13 mouse cellular contexts compared by ENCODE assay signal in the genomic region with DNA sequence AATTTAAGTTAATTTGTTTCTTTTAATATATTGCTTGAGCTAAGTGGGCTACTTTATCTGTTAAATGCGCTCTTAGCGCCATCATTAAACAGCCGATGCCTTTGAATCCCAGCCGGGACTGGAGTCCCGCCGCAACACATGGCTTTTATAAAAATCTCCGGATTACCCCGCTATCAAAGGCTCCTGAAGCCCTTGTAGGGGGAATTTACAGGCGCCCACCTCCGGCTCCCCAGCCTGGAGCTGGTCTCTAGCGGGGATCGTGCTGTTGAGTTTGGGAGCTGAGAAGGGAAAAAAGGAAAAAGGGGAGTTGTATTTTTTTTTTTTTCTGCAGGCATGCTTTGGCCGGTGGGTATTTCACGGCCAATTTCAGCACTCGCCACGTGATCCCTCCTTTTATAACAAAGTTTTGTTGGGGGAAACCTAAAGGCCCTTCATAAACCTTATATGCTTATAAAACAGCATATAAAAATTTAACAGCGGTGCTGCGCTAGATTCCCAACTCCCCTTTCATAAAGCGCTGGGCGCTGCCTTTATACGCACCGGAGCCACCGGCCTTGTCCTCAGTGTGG. TPM values are rescaled to one million over a fixed set of nuclear protein-coding genes. Genes with fewer than 3 reads are reported as not detected.
DNase-seq lines count a peak whose midpoint lies in the region; ATAC-seq and TF ChIP-seq lines count a peak whose summit lies in the region.
"Had no signal": no experiment of that assay in that cellular context is flagged by ENCODE, and none has a peak within 500 bp of the region (broad histone marks: within the 10 kb centered on the region; RNA-seq: fewer than 3 reads in every experiment).

No protein-coding gene starts in this region.

- 0 out of 2 replicates have a peak, but pooled peaks cover 3% of the 10 kb centered on the region for H3K4me1 ChIP-seq in forebrain, embryonic 11.5 days (replicated peaks; ENCODE audit: control insufficient read depth, insufficient read depth, low read length)
- 0 out of 2 replicates have a peak, but pooled peaks cover 3% of the 10 kb centered on the region for H3K4me1 ChIP-seq in forebrain, embryonic 15.5 days
- peaks cover 56% of the 10 kb centered on the region for H3K4me1 ChIP-seq in kidney, embryonic 15.5 days
- H3K4me1 ChIP-seq in heart, postnatal 0 days (ENCODE audit: control insufficient read depth, insufficient read depth): 0 out of 2 replicates have a peak, but pooled peaks cover 3% of the 10 kb centered on the region

- H3K9me3 ChIP-seq in forebrain, embryonic 11.5 days (ENCODE audit: control insufficient read depth, low read length): no peaks in the 10 kb centered on the region
- H3K9me3 ChIP-seq in forebrain, embryonic 15.5 days: no peaks in the 10 kb centered on the region
- H3K9me3 ChIP-seq in kidney, embryonic 15.5 days (replicated peaks): no peaks in the 10 kb centered on the region
- no peaks in the 10 kb centered on the region for H3K9me3 ChIP-seq in heart, postnatal 0 days (replicated peaks; ENCODE audit: control insufficient read depth, low read length)

- DNase-seq in forebrain, embryonic 11.5 days (ENCODE audit: low spot score): peak; percentile 49
- DNase-seq in kidney, adult 9 months: no peak
- no peak for DNase-seq in heart, postnatal 0 days (ENCODE audit: low spot score)
- no peak for DNase-seq in ovary, postnatal 10 days (ENCODE audit: low spot score)
- no peak for DNase-seq in adrenal gland, adult 2 months
- DNase-seq: adrenal gland, adult 8-10 months; cerebellum, adult 11-12 months had no signal

- ATAC-seq in forebrain, embryonic 11.5 days (replicated peaks; ENCODE audit: low FRiP score): no peak
- ATAC-seq in forebrain, embryonic 15.5 days (replicated peaks): no peak
- ATAC-seq in kidney, embryonic 15.5 days (replicated peaks; ENCODE audit: low FRiP score): no peak
- no peak for ATAC-seq in heart, postnatal 0 days (ENCODE audit: insufficient read depth, low read depth)
- ATAC-seq: inflammation-experienced regulatory T-cells, adult 6 months had no signal

- no peak overlapping the region for H3K4me2 ChIP-seq in forebrain, embryonic 11.5 days (ENCODE audit: low read depth, low read length, severe bottlenecking)
- no peak overlapping the region for H3K4me2 ChIP-seq in forebrain, embryonic 15.5 days (replicated peaks)
- H3K4me2 ChIP-seq in kidney, embryonic 15.5 days: peak overlapping the region; percentile 74
- 0 out of 2 replicates have a peak overlapping the region, but pooled peaks have one; percentile 17 for H3K4me2 ChIP-seq in heart, postnatal 0 days (ENCODE audit: low read depth, low read length)
- peak overlapping the region; percentile 86 for H3K4me2 ChIP-seq in myocyte (ENCODE audit: low read depth)

- H3K36me3 ChIP-seq in forebrain, embryonic 11.5 days (ENCODE audit: control insufficient read depth, insufficient read depth, low read length): no peaks in the 10 kb centered on the region
- no peaks in the 10 kb centered on the region for H3K36me3 ChIP-seq in forebrain, embryonic 15.5 days
- H3K36me3 ChIP-seq in kidney, embryonic 15.5 days: no peaks in the 10 kb centered on the region
- H3K36me3 ChIP-seq in heart, postnatal 0 days (replicated peaks; ENCODE audit: control insufficient read depth, insufficient read depth, low read length): no peaks in the 10 kb centered on the region
- no peaks in the 10 kb centered on the region for H3K36me3 ChIP-seq in myocyte (ENCODE audit: control insufficient read depth, insufficient read depth)

- no peak overlapping the region for H3K9ac ChIP-seq in forebrain, embryonic 11.5 days (ENCODE audit: low read length)
- H3K9ac ChIP-seq in forebrain, embryonic 15.5 days (replicated peaks): no peak overlapping the region
- H3K9ac ChIP-seq in kidney, embryonic 15.5 days: peak overlapping the region; percentile 81
- H3K9ac ChIP-seq in heart, postnatal 0 days (replicated peaks; ENCODE audit: low read depth, low read length): no peak overlapping the region

- H3K27ac ChIP-seq in forebrain, embryonic 11.5 days (ENCODE audit: low read depth, low read length): no peak overlapping the region
- H3K27ac ChIP-seq in forebrain, embryonic 15.5 days (replicated peaks): no peak overlapping the region
- H3K27ac ChIP-seq in kidney, embryonic 15.5 days: peak overlapping the region; percentile 95
- H3K27ac ChIP-seq in heart, postnatal 0 days (ENCODE audit: low read depth): no peak overlapping the region

- under 1% methylated on average over 23 of the region's 23 CpGs for WGBS in forebrain, embryonic 11.5 days
- WGBS in forebrain, embryonic 15.5 days: 3% methylated on average over 23 of the region's 23 CpGs
- WGBS in kidney, embryonic 15.5 days: 2% methylated on average over 23 of the region's 23 CpGs
- WGBS in heart, postnatal 0 days: 2% methylated on average over 23 of the region's 23 CpGs

- peak; percentile 7 for TF ChIP-seq POLR2A in myocyte (IDR thresholded peaks at IDR 0.05; ENCODE audit: insufficient read length, low read depth)

- peaks cover 43% of the 10 kb centered on the region for H3K79me2 ChIP-seq in myocyte (ENCODE audit: control insufficient read depth, insufficient read depth)

- peaks cover 99% of the 10 kb centered on the region for H3K27me3 ChIP-seq in forebrain, embryonic 11.5 days (ENCODE audit: control insufficient read depth, insufficient read depth, low read length)
- H3K27me3 ChIP-seq in forebrain, embryonic 15.5 days: peaks cover 99% of the 10 kb centered on the region
- H3K27me3 ChIP-seq in kidney, embryonic 15.5 days: peaks cover 34% of the 10 kb centered on the region
- peaks cover 100% of the 10 kb centered on the region for H3K27me3 ChIP-seq in heart, postnatal 0 days (ENCODE audit: control insufficient read depth, insufficient read depth, low read length)
- no peaks in the 10 kb centered on the region for H3K27me3 ChIP-seq in myocyte (ENCODE audit: control insufficient read depth, insufficient read depth, insufficient read length)

- H3ac ChIP-seq in myocyte (ENCODE audit: control insufficient read depth, insufficient read length): peak overlapping the region; percentile 73

- no peak overlapping the region for H3K4me3 ChIP-seq in forebrain, embryonic 11.5 days (ENCODE audit: low read depth, low read length)
- no peak overlapping the region for H3K4me3 ChIP-seq in forebrain, embryonic 15.5 days
- H3K4me3 ChIP-seq in kidney, embryonic 15.5 days (replicated peaks): peak overlapping the region; percentile 74
- H3K4me3 ChIP-seq in heart, postnatal 0 days (ENCODE audit: low read depth, low read length): peak overlapping the region; percentile 12
- peak overlapping the region; percentile 90 for H3K4me3 ChIP-seq in myocyte

- TF ChIP-seq EP300 in heart, postnatal 0 days (IDR thresholded peaks at IDR 0.05; ENCODE audit: low read depth): no peak

- TF ChIP-seq CTCF in heart, postnatal 0 days (IDR thresholded peaks at IDR 0.05; ENCODE audit: low read depth): no peak

RNA-seq across cellular contexts. Expression of a gene that starts 1.1 kb away (rescaled TPM):
- not detected in 2 replicates for polyA plus RNA-seq in forebrain, embryonic 11.5 days (2014; fragmentation: Nextera tagmentation; extraction: Ambion mirVana)
- polyA plus RNA-seq in forebrain, embryonic 15.5 days (2015; fragmentation: Nextera tagmentation; extraction: Ambion mirVana): not detected in 2 replicates
- polyA plus RNA-seq in kidney, embryonic 15.5 days (2015; fragmentation: Nextera tagmentation; extraction: Ambion mirVana): 34.3 and 34.8 TPM in 2 replicates
- total RNA-seq in heart, postnatal 0 days (2014; rRNA removed; ENCODE audit: low replicate concordance): 0.11 TPM in 1 of 2 replicates, not detected in the other
- polyA plus RNA-seq in heart, postnatal 0 days (2015; fragmentation: Nextera tagmentation; extraction: Ambion mirVana): not detected in 2 replicates
- polyA plus RNA-seq in myocyte (2012; fragmentation: generic; extraction: Trizol): 10.9 TPM
- total RNA-seq in adrenal gland, adult 2 months (2021): not detected
- not detected in 2 replicates for polyA plus RNA-seq in adrenal gland, adult 2 months (2012; rRNA removed)
- total RNA-seq: adrenal gland, adult 8-10 months; left cerebral cortex, postnatal 10 days; neutrophil, adult 5-6 weeks had no signal
- polyA plus RNA-seq: inflammation-experienced regulatory T-cells, adult 6 months had no signal

RNA-seq across cellular contexts. Expression of a gene that starts 3.9 kb away (rescaled TPM):
- polyA plus RNA-seq in forebrain, embryonic 11.5 days (2014; fragmentation: Nextera tagmentation; extraction: Ambion mirVana): not detected in 2 replicates
- polyA plus RNA-seq in forebrain, embryonic 15.5 days (2015; fragmentation: Nextera tagmentation; extraction: Ambion mirVana): not detected in 2 replicates
- 157 and 172 TPM in 2 replicates for polyA plus RNA-seq in kidney, embryonic 15.5 days (2015; fragmentation: Nextera tagmentation; extraction: Ambion mirVana)
- 5.0 TPM in 1 of 2 replicates, not detected in the other for total RNA-seq in heart, postnatal 0 days (2014; rRNA removed; ENCODE audit: low replicate concordance)
- not detected in 2 replicates for polyA plus RNA-seq in heart, postnatal 0 days (2015; fragmentation: Nextera tagmentation; extraction: Ambion mirVana)
- 15.8 TPM for polyA plus RNA-seq in myocyte (2012; fragmentation: generic; extraction: Trizol)
- not detected for total RNA-seq in adrenal gland, adult 2 months (2021)
- 0.22 TPM in 1 of 2 replicates, not detected in the other for polyA plus RNA-seq in adrenal gland, adult 2 months (2012; rRNA removed)
- total RNA-seq: left cerebral cortex, postnatal 10 days; neutrophil, adult 5-6 weeks had no signal
- polyA plus RNA-seq: inflammation-experienced regulatory T-cells, adult 6 months had no signal

RNA-seq across cellular contexts. Expression of a gene that starts 13.7 kb away (rescaled TPM):
- not detected in 2 replicates for polyA plus RNA-seq in forebrain, embryonic 11.5 days (2014; fragmentation: Nextera tagmentation; extraction: Ambion mirVana)
- not detected in 2 replicates for polyA plus RNA-seq in forebrain, embryonic 15.5 days (2015; fragmentation: Nextera tagmentation; extraction: Ambion mirVana)
- 53.4 and 65.1 TPM in 2 replicates for polyA plus RNA-seq in kidney, embryonic 15.5 days (2015; fragmentation: Nextera tagmentation; extraction: Ambion mirVana)
- total RNA-seq in heart, postnatal 0 days (2014; rRNA removed; ENCODE audit: low replicate concordance): 0.19 TPM in 1 of 2 replicates, not detected in the other
- polyA plus RNA-seq in heart, postnatal 0 days (2015; fragmentation: Nextera tagmentation; extraction: Ambion mirVana): not detected in 2 replicates
- polyA plus RNA-seq in myocyte (2012; fragmentation: generic; extraction: Trizol): 17.7 TPM
- 1 to 10 TPM in 1 of 2 experiments, under 1 TPM in 1; 0.75 to 1.6 TPM for total RNA-seq in adrenal gland, adult 2 months (2021)
- polyA plus RNA-seq in adrenal gland, adult 2 months (2012; rRNA removed): 1.7 and 3.8 TPM in 2 replicates
- total RNA-seq: left cerebral cortex, postnatal 10 days; neutrophil, adult 5-6 weeks had no signal

RNA-seq across cellular contexts. Expression of a gene that starts 16.1 kb away (rescaled TPM):
- not detected in 2 replicates for polyA plus RNA-seq in forebrain, embryonic 11.5 days (2014; fragmentation: Nextera tagmentation; extraction: Ambion mirVana)
- polyA plus RNA-seq in forebrain, embryonic 15.5 days (2015; fragmentation: Nextera tagmentation; extraction: Ambion mirVana): not detected in 2 replicates
- 0.13 and 0.43 TPM in 2 replicates for polyA plus RNA-seq in kidney, embryonic 15.5 days (2015; fragmentation: Nextera tagmentation; extraction: Ambion mirVana)
- total RNA-seq in heart, postnatal 0 days (2014; rRNA removed; ENCODE audit: low replicate concordance): not detected in 2 replicates
- not detected in 2 replicates for polyA plus RNA-seq in heart, postnatal 0 days (2015; fragmentation: Nextera tagmentation; extraction: Ambion mirVana)
- 0.72 TPM for polyA plus RNA-seq in myocyte (2012; fragmentation: generic; extraction: Trizol)
- total RNA-seq in adrenal gland, adult 2 months (2021): not detected
- not detected in 2 replicates for polyA plus RNA-seq in adrenal gland, adult 2 months (2012; rRNA removed)
- total RNA-seq: adrenal gland, adult 8-10 months; left cerebral cortex, postnatal 10 days; neutrophil, adult 5-6 weeks had no signal
- polyA plus RNA-seq: inflammation-experienced regulatory T-cells, adult 6 months had no signal

RNA-seq across cellular contexts. Expression of a gene that starts 22.9 kb away (rescaled TPM):
- polyA plus RNA-seq in forebrain, embryonic 11.5 days (2014; fragmentation: Nextera tagmentation; extraction: Ambion mirVana): not detected in 2 replicates
- polyA plus RNA-seq in forebrain, embryonic 15.5 days (2015; fragmentation: Nextera tagmentation; extraction: Ambion mirVana): not detected in 2 replicates
- polyA plus RNA-seq in kidney, embryonic 15.5 days (2015; fragmentation: Nextera tagmentation; extraction: Ambion mirVana): 26.7 and 27.2 TPM in 2 replicates
- not detected in 2 replicates for total RNA-seq in heart, postnatal 0 days (2014; rRNA removed; ENCODE audit: low replicate concordance)
- 0.07 and 0.38 TPM in 2 replicates for polyA plus RNA-seq in heart, postnatal 0 days (2015; fragmentation: Nextera tagmentation; extraction: Ambion mirVana)
- polyA plus RNA-seq in myocyte (2012; fragmentation: generic; extraction: Trizol): 11.9 TPM
- 10 to 100 TPM; 15.3 to 30.3 TPM for total RNA-seq in adrenal gland, adult 2 months (2021)
- polyA plus RNA-seq in adrenal gland, adult 2 months (2012; rRNA removed): 21.3 and 26.8 TPM in 2 replicates
- total RNA-seq: left cerebral cortex, postnatal 10 days; neutrophil, adult 5-6 weeks had no signal
- polyA plus RNA-seq: inflammation-experienced regulatory T-cells, adult 6 months had no signal

Comparison
In these comparisons a context has a peak if more than half of its experiments do, and no peak if none do; other contexts are left out.
1. H3K4me2 ChIP-seq: peak in kidney, embryonic 15.5 days (single experiment), heart, postnatal 0 days (single experiment) and myocyte (single experiment); none in forebrain, embryonic 11.5 days (single experiment) and forebrain, embryonic 15.5 days (single experiment).
2. H3K4me3 ChIP-seq: peak in kidney, embryonic 15.5 days (single experiment), heart, postnatal 0 days (single experiment) and myocyte (single experiment); none in forebrain, embryonic 11.5 days (single experiment) and forebrain, embryonic 15.5 days (single experiment).
3. RNA of a gene that starts 1.1 kb away (polyA plus RNA-seq): 34.3 to 34.8 TPM in kidney, embryonic 15.5 days and 10.9 TPM in myocyte (single experiment); not detected in forebrain, embryonic 11.5 days, not detected in forebrain, embryonic 15.5 days, not detected in heart, postnatal 0 days and not detected in adrenal gland, adult 2 months; every median in the first group is over 10 times any median in the second.
4. RNA of a gene that starts 3.9 kb away (polyA plus RNA-seq): 157 to 172 TPM in kidney, embryonic 15.5 days and 15.8 TPM in myocyte (single experiment); not detected in heart, postnatal 0 days, not detected in forebrain, embryonic 15.5 days, 0.22 TPM in adrenal gland, adult 2 months and not detected in forebrain, embryonic 11.5 days; every median in the first group is over 10 times any median in the second.